Mouse (Mus musculus) activated CD4-positive, CD25-positive, alpha-beta regulatory T cell, adult 4 months (primary cell): ENCODE results near the gene Myh13. TPM values are rescaled to one million over a fixed set of nuclear protein-coding genes. Genes with fewer than 3 reads are reported as not detected.

Source experiments
- ATAC-seq: one replicate; pipeline ENCODE4 v1.8.0; 2017
- polyA plus RNA-seq, 2 experiments: library from polyadenylated mRNA; unstranded; fragments of 100-300 nt; shearing (Covaris generic); gene quantifications; one replicate each; pipeline ENCODE4 v1.2.1; 2017

Myh13 gene
- under 1 TPM in 1 of 2 experiments, not detected in 1; 0.21 TPM for polyA plus RNA-seq

DNA sequence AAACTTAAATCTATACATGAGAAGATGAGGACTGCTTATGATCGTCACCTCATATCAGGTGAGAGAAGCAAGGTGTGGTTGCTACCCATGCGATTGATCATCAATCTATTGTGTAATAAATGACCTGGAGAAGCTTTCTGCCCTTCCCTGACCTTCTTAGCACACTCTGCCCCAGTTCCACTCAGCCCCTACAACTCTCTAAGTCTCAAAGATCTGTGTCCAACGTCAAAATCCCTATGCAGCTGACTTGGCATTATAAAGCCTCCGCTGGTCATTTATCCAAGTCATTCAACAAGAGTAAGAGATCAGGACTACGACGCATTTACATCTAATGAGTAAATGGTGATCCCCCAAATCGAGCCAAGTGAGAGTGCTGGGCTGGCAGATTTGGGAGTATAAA is at the start of gene Myh13:
Gene Myh13 (plus strand): TSS at position 301 of the 400 bp plus-strand sequence.
- ATAC-seq = no peak

DNA sequence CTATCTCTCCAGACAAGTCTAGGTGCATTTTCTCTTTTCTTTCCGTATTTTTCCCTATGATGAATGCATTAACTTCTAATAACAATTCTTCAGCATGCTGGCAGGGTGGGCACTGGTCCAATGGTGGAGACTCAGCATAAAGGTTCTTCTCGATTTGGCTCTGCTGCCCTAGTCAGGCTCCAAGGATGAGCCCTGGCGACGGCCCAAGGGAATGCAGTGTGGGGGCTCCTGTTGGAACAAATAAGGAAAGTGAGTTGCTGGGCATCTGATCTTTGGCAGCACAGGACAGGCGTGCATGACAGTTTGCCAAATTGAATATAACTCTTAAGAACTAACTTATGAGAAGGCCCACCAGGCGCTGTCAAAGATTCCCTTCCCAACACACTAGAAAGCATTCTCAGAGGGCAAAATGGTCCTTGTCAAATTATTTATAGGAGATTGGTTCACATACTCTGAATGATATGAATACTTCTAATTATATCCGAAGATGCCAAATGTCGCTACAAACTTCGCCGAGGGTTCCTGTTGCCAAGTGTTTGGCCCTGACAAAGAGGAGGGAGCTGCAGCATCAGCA is 44.8 kb upstream of the Myh13 start, which contains the start of gene Myh8:
Gene Myh8 (plus strand): TSS at position 524 of the 574 bp plus-strand sequence.
- ATAC-seq = no peak

- ATAC-seq = no peak
These were observed 28.0 kb upstream of the Myh13 start for GRCm38 (mm10) chr11:67293440-67293839.

DNA sequence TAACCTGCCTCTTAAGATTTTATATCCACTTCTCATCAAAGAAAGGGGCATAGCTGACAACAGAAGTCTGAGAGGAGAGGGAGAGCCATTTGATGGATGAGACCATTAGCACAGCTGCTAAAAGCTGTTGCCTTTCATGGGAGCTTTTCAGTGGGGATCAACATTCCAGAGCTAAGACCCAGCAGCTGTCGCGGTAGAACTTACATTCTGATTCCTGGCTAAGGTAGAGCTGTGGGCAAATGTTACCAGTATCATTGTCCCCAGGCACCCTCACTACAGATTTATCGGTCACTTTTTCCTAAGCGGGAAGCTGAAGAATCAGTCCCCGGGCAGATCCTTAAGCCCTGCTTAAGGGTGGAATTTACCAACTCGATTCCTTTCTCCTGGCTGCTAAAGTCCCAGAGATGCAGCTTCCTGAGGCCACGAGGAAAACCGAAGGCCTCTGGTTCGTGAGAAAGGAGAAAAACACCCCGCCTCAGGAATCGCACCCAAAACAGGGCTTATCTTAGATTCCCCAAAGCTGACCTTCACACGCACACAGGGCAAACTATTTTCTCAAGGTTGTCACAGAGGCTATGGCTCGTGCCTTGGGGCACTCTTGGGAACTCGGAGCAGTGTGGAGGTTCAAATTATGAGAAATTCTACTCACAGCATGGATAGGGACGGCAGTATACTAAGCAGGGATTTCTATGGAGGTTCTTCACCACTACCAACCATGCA is 7.6 kb upstream of the Myh13 start:
- no peak for ATAC-seq

DNA sequence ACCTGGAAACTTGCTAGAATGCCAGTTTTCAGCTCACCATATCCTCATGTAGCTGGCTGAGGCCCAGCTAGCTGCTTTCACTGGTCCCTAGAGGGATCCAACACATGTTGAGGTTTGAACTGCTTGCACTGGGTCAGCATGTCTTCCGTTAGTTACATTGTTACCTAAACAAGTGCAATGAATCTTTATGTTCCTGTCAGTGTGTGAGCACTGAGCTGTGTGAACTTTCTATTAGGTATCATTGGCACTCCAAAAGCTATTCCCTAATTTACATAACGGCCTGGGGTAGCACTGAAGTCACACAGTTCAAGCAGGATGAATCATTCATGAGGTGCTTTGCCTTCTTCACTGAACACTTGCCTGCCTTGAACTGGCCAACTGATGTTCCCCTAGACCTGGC is 5.1 kb downstream of the Myh13 start:
- ATAC-seq = no peak

- ATAC-seq = no peak
These were observed 23.1 kb downstream of the Myh13 start for GRCm38 (mm10) chr11:67344556-67344955.

- no peak for ATAC-seq
These were observed 23.9 kb downstream of the Myh13 start for GRCm38 (mm10) chr11:67345186-67345855.

- ATAC-seq = no peak
These were observed 24.4 kb downstream of the Myh13 start for GRCm38 (mm10) chr11:67345856-67346236.

DNA sequence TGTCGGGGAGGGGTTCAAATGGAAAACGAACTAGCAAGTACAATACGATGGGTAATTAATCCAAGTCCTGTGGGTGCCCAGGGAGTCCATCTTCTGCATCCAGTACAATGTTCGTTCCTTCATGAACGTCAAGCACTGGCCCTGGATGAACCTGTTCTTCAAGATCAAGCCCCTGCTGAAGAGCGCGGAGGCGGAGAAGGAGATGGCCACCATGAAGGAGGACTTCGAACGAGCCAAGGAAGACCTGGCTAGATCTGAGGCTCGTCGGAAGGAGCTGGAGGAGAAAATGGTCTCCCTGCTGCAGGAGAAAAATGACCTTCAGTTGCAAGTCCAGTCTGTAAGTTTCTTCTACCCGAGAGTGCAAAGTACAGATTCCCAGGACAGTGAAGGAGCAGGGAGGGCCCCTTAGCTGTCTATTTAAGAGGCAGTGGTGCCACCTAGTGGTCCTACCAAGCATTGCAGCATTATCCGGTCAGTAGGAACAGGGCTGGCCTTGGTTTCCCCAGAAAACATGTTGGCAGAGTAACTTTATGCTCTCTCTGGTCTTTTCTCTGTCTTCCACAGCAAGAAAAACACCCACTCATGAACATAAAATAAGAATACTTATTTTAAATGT is 28.8 kb downstream of the Myh13 start:
- ATAC-seq = no peak

GRCm38 (mm10) chr11:67353011-67353410 is 31.6 kb downstream of the Myh13 start:
- no peak for ATAC-seq

- no peak for ATAC-seq
These were observed 36.6 kb downstream of the Myh13 start for GRCm38 (mm10) chr11:67358031-67358430.

- no peak for ATAC-seq
These were observed 40.8 kb downstream of the Myh13 start for GRCm38 (mm10) chr11:67362236-67362635.

- no peak for ATAC-seq
These were observed 43.1 kb downstream of the Myh13 start for GRCm38 (mm10) chr11:67364551-67364950.

DNA sequence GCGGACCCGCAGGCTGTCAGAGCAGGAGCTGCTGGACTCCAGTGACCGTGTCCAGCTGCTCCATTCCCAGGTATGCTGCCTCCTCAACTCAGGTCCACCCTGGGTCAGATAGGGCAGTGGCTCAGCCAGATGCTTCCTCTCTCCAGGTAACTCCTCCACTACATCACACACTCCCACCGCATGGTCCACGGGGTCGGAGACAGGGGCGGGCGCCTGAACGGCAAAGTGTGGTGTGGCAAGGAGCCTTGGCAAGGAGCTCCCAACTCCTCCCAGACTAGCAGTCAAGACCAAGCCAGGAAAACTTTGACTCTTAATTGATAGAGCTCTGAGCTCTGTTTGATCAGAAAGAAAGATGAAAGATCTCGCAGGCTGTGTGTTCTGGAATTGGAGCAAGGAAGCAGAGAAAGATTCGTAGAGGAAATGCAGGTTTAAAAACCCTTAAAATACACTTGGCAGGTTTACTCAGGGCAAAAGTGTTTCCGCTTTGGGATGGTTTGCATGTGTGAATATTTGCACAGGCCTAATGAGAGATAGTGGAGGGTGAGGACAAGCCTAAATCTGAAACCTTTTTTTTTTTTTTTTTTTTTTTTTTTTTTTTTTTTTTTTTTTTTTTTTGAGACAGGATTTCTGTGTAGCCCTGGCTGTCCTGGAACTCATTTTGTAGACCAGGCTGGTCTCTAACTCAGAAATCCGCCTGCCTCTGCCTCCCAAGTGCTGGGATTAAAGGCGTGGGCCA is 43.7 kb downstream of the Myh13 start:
- ATAC-seq = no peak

DNA sequence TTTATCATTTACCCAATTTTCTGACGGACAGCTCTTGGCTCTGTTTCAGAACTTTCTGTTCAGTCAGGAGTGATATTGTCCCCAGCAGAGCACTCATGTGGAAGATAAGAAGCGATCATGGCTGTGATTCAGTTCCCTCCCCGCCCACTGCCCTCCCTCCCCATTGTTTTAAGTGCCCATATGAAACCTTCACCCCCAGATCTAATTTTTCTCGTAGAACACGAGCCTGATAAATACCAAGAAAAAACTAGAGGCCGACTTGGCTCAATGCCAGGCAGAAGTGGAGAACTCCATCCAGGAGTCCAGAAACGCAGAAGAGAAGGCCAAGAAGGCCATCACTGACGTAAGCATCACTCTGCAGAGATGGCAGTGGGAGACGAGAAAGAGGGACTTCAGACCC is 45.5 kb downstream of the Myh13 start:
- ATAC-seq = no peak

- no peak for ATAC-seq
These were observed 51.9 kb downstream of the Myh13 start for GRCm38 (mm10) chr11:67373333-67373732.

DNA sequence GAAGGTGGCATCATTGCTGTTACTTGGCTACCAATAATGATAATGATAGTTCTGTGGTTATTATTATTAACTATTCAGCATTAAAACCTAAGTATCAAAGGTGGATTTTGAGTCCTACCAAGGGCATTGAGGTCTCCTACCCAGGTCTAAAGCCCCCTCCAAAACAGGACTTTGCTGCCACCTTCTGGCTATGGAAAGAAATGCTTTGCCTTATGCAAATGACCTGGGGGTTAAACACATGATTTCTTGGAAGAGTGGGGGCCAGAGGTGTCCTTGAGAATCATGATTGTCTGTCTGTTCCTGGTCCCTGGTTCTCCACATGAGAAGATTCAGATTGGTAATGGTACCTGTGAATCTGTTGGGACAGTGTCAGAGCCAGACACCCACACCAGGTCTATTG is 54.9 kb downstream of the Myh13 start:
- no peak for ATAC-seq

DNA sequence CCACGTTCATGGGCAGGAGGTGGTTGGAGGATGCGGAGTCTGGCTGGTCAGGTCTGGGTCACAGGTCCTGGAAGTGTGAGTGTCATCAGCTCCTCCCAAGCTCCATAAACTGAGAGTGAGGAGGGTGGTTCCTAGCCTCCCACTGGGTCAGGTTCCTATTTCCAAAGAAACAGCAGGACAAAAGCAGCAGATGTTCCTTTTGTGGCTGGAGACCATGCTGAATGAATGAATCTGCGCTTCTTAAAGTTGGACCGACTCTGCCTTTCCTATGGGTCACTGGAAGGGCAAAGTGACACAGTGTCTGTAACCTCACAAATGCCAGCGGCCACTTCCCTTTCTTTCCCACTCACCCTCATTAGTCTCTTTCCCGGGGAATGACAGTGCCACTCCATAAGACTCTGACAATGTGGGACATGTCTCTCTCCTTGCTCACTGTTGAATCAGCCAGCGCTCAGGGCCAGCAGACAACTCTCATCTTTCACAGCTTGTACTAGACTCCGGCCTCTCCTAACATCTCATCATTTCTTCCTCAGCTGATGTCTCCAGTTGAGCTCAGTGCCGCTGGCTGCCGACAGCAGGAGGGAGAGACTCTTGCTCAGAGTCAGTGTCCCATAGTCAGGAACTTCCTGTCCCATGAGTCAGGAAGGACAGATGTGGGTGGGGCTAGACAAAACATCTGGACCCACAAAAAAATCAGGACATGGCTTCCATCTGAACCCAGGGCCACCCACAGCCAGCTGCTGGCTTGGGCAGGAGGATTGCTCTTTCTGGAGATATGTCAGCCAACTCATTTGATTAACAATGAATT is 58.4 kb downstream of the Myh13 start:
- ATAC-seq = no peak

DNA sequence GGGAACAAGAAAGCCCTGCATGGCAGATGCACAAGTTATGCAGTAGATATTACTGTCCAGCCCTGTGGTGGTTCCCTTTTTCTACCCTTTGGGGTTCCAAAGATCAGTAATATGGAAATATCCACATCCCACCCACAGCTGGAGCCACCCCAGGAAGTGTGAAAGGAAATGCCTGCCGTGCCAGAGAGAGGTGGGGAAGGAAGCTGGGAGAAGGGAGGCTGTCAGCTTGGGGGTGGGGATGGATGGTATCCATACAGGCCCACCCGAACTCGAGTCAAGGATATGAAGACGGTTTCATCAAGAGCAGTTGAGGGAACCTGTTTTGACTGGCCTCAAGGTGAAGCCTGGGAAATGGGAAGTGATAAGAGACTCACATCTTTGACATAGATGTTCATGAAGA is 60.4 kb downstream of the Myh13 start:
- no peak for ATAC-seq

DNA sequence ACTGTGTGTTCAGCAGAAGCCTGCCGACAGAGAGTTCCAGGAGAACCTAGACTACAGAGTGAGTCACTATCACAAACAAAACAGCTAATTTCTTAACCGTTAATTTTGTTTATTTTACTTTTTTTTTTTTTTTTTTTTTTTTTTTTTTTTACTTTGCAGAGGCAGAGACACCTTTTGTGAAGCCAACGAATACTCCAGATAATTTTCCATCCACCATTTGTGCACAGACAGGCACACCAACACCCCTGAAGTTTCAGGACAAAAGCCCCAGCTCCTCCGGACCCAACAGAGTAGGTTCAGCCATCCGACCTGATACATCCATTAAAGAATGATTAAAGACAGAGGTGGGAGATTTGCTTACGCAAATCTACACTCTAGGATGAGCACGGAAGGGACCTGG is 63.2 kb downstream of the Myh13 start:
- no peak for ATAC-seq

- no peak for ATAC-seq
These were observed 65.5 kb downstream of the Myh13 start for GRCm38 (mm10) chr11:67386815-67387415.
